Mouse (Mus musculus) ovary, postnatal 14 days (tissue): ENCODE results near the gene Cytip.

Source experiments
- DNase-seq: peaks from one replicate; pipeline ENCODE4 v3.0.0; 2022; ENCODE audit warnings: low spot score

Cytip gene

GRCm38 (mm10) chr2:58195346-58195745 is at the start of gene Cytip:
Gene Cytip (minus strand): TSS chr2:58195532.
- no peak for DNase-seq

- DNase-seq = no peak
Observed at GRCm38 (mm10) chr2:58240639-58241038, 45.3 kb upstream of the Cytip start.

- DNase-seq = no peak
Observed at GRCm38 (mm10) chr2:58237487-58237886, 42.2 kb upstream of the Cytip start.

GRCm38 (mm10) chr2:58199442-58199841 is 4.1 kb upstream of the Cytip start:
- DNase-seq = peak; percentile 43

GRCm38 (mm10) chr2:58196880-58197279 is 1.5 kb upstream of the Cytip start:
- no peak for DNase-seq

- no peak for DNase-seq
Observed at GRCm38 (mm10) chr2:58194422-58195115, 763 bp downstream of the Cytip start.

GRCm38 (mm10) chr2:58192160-58192559 is 3.2 kb downstream of the Cytip start:
- DNase-seq = no peak

GRCm38 (mm10) chr2:58189501-58189900 is 5.8 kb downstream of the Cytip start:
- DNase-seq = no peak

- no peak for DNase-seq
Observed at GRCm38 (mm10) chr2:58188903-58189302, 6.4 kb downstream of the Cytip start.

- no peak for DNase-seq
Observed at GRCm38 (mm10) chr2:58187310-58188051, 7.9 kb downstream of the Cytip start.

- DNase-seq = no peak
Observed at GRCm38 (mm10) chr2:58184197-58184596, 11.1 kb downstream of the Cytip start.

GRCm38 (mm10) chr2:58183658-58184057 is 11.7 kb downstream of the Cytip start:
- DNase-seq = no peak

GRCm38 (mm10) chr2:58180776-58181175 is 14.6 kb downstream of the Cytip start:
- no peak for DNase-seq

- no peak for DNase-seq
Observed at GRCm38 (mm10) chr2:58179056-58179455, 16.3 kb downstream of the Cytip start.

GRCm38 (mm10) chr2:58175392-58176291 is 19.7 kb downstream of the Cytip start:
- no peak for DNase-seq

GRCm38 (mm10) chr2:58174476-58175286 is 20.7 kb downstream of the Cytip start:
- no peak for DNase-seq

- DNase-seq = no peak
Observed at GRCm38 (mm10) chr2:58172963-58173362, 22.4 kb downstream of the Cytip start.

- DNase-seq = no peak
Observed at GRCm38 (mm10) chr2:58169173-58169572, 26.2 kb downstream of the Cytip start.

GRCm38 (mm10) chr2:58167654-58168053 is 27.7 kb downstream of the Cytip start:
- no peak for DNase-seq

- DNase-seq = no peak
Observed at GRCm38 (mm10) chr2:58166764-58167163, 28.6 kb downstream of the Cytip start.

GRCm38 (mm10) chr2:58163457-58164181 is 31.7 kb downstream of the Cytip start:
- DNase-seq = no peak
